Mouse (Mus musculus) heart, postnatal 36 days (tissue): ENCODE measurements around the gene Dcaf5. TPM values are rescaled to one million over a fixed set of nuclear protein-coding genes. Genes with fewer than 3 reads are reported as not detected.
A peak's percentile ranks its signal among the peaks of the same experiment; 100 is the strongest.
"Not testable (repeated sequence)": the region's sequence is repeated elsewhere in the genome, so short reads cannot be mapped to it uniquely, and the experiment has no call there.

Experiments used
- DNase-seq, 2 experiments: peaks; one replicate each; pipeline ENCODE4 v3.0.0; 2021 to 2022
- intact Hi-C: fragments of 180-260 bp; cut with DNase I; formaldehyde crosslinking; loops from one replicate; pipeline ENCODE4 v1.15.1; 2025
- total RNA-seq, 2 experiments: library from RNA; stranded (reverse); gene quantifications; 2 replicates each; pipeline ENCODE4 v1.2.3; 2021

Gene Dcaf5
- total RNA-seq, result 10 to 100 TPM; 38.4 TPM

GRCm38 (mm10) chr12:80436336-80436976 lies at the start of gene Dcaf5:
TSS of gene Dcaf5 (minus strand) at chr12:80436601.
- DNase-seq, result peak; percentile 75 to 84
- intact Hi-C loops, result loop anchor here (2.0 kb wide), 1 partner anchor 26 kb away; the partner anchor contains the start of gene Exd2

- intact Hi-C loops, result no loop called here
- no peak for DNase-seq
Measured at GRCm38 (mm10) chr12:80483397-80483796, 47.0 kb upstream of the Dcaf5 start.

- no peak for DNase-seq
- intact Hi-C loops, result no loop called here
Measured at GRCm38 (mm10) chr12:80479986-80480385, 43.6 kb upstream of the Dcaf5 start.

GRCm38 (mm10) chr12:80473731-80474130 lies 37.3 kb upstream of the Dcaf5 start:
- intact Hi-C loops, result no loop called here

GRCm38 (mm10) chr12:80471926-80472325 lies 35.5 kb upstream of the Dcaf5 start:
- DNase-seq, result no peak
- intact Hi-C loops, result no loop called here

More at GRCm38 (mm10) chr12:80473731-80474130, 37.3 kb upstream of the Dcaf5 start:
- DNase-seq, result no peak

- intact Hi-C loops, result no loop called here
- no peak for DNase-seq
Measured at GRCm38 (mm10) chr12:80470206-80470605, 33.8 kb upstream of the Dcaf5 start.

- intact Hi-C loops, result loop anchor here (2.0 kb wide), 1 partner anchor 27 kb away; the partner anchor contains the start of gene Dcaf5
- peak in 1 of 2 experiments; percentile 31 for DNase-seq
Measured at GRCm38 (mm10) chr12:80463666-80464269, 27.4 kb upstream of the Dcaf5 start.

GRCm38 (mm10) chr12:80462942-80463651 lies 26.7 kb upstream of the Dcaf5 start, which contains the start of gene Exd2:
TSS of gene Exd2 (plus strand) at chr12:80463095.
- DNase-seq, result peak; percentile 90 to 91

GRCm38 (mm10) chr12:80462292-80462896 lies 26.0 kb upstream of the Dcaf5 start:
- not testable (repeated sequence) for DNase-seq
- intact Hi-C loops, result loop anchor here (2.0 kb wide), 1 partner anchor 26 kb away; the partner anchor contains the start of gene Dcaf5

More at GRCm38 (mm10) chr12:80462942-80463651, 26.7 kb upstream of the Dcaf5 start, which contains the start of gene Exd2:
- intact Hi-C loops, result loop anchor here (2.0 kb wide), 1 partner anchor 26 kb away; the partner anchor contains the start of gene Dcaf5

GRCm38 (mm10) chr12:80458033-80458432 lies 21.6 kb upstream of the Dcaf5 start:
- DNase-seq, result no peak
- intact Hi-C loops, result no loop called here

GRCm38 (mm10) chr12:80453506-80453905 lies 17.1 kb upstream of the Dcaf5 start:
- DNase-seq, result no peak
- intact Hi-C loops, result no loop called here

- no peak for DNase-seq
- intact Hi-C loops, result no loop called here
Measured at GRCm38 (mm10) chr12:80444525-80445109, 8.2 kb upstream of the Dcaf5 start.

- no peak for DNase-seq
- intact Hi-C loops, result no loop called here
Measured at GRCm38 (mm10) chr12:80440957-80441356, 4.6 kb upstream of the Dcaf5 start.

GRCm38 (mm10) chr12:80437051-80437675 lies 762 bp upstream of the Dcaf5 start:
- intact Hi-C loops, result loop anchor here (2.0 kb wide), 1 partner anchor 26 kb away; the partner anchor contains the start of gene Exd2
- no peak for DNase-seq

GRCm38 (mm10) chr12:80435887-80436286 lies 514 bp downstream of the Dcaf5 start:
- intact Hi-C loops, result loop anchor here (2.0 kb wide), 1 partner anchor 27 kb away; the partner anchor contains the start of gene Exd2
- DNase-seq, result no peak

GRCm38 (mm10) chr12:80434961-80435691 lies 1.3 kb downstream of the Dcaf5 start:
- intact Hi-C loops, result no loop called here
- peak; percentile 64 to 80 for DNase-seq

- no peak for DNase-seq
- intact Hi-C loops, result no loop called here
Measured at GRCm38 (mm10) chr12:80434601-80434960, 1.8 kb downstream of the Dcaf5 start.

GRCm38 (mm10) chr12:80433266-80433665 lies 3.1 kb downstream of the Dcaf5 start:
- no peak for DNase-seq
- intact Hi-C loops, result no loop called here

- intact Hi-C loops, result no loop called here
- DNase-seq, result no peak
Measured at GRCm38 (mm10) chr12:80427683-80428082, 8.7 kb downstream of the Dcaf5 start.
